ENCODE assay signal across 19 mouse cellular contexts in genomic region chr15:92794275-92794674, GRCm38 (mm10).
"Had no signal": no experiment of that assay in that cellular context is flagged by ENCODE, and none has a peak within 500 bp of the region (broad histone marks: within the 10 kb centered on the region; RNA-seq: fewer than 3 reads in every experiment).

No protein-coding gene starts in this region.

- H3K9ac ChIP-seq: heart, embryonic 12.5 days; heart, embryonic 13.5 days; heart, embryonic 15.5 days; hindbrain, embryonic 12.5 days; hindbrain, embryonic 13.5 days; hindbrain, embryonic 14.5 days; hindbrain, embryonic 15.5 days; intestine, embryonic 15.5 days; kidney, embryonic 15.5 days had no signal

- H3K36me3 ChIP-seq: heart, embryonic 10.5 days; heart, embryonic 12.5 days; heart, embryonic 13.5 days; heart, embryonic 15.5 days; hindbrain, embryonic 10.5 days; hindbrain, embryonic 12.5 days; hindbrain, embryonic 13.5 days; hindbrain, embryonic 15.5 days; intestine, embryonic 15.5 days; kidney, embryonic 15.5 days had no signal

- H3K4me3 ChIP-seq: heart, embryonic 10.5 days; heart, embryonic 12.5 days; heart, embryonic 13.5 days; heart, embryonic 15.5 days; hindbrain, embryonic 10.5 days; hindbrain, embryonic 12.5 days; hindbrain, embryonic 13.5 days; hindbrain, embryonic 15.5 days; intestine, embryonic 15.5 days; kidney, embryonic 15.5 days; layer of hippocampus, adult 2 months had no signal

- H3K27me3 ChIP-seq: heart, embryonic 12.5 days; heart, embryonic 13.5 days; heart, embryonic 15.5 days; hindbrain, embryonic 12.5 days; hindbrain, embryonic 13.5 days; hindbrain, embryonic 15.5 days; intestine, embryonic 15.5 days; kidney, embryonic 15.5 days had no signal

- H3K27ac ChIP-seq: heart, embryonic 10.5 days; heart, embryonic 13.5 days; heart, embryonic 15.5 days; hindbrain, embryonic 10.5 days; hindbrain, embryonic 12.5 days; hindbrain, embryonic 13.5 days; hindbrain, embryonic 14.5 days; hindbrain, embryonic 15.5 days; hindbrain, postnatal 0 days; intestine, embryonic 15.5 days; kidney, embryonic 15.5 days; kidney, postnatal 0 days; layer of hippocampus, adult 2 months had no signal

- H3K4me2 ChIP-seq: heart, embryonic 11.5 days; heart, embryonic 12.5 days; heart, embryonic 13.5 days; heart, embryonic 15.5 days; hindbrain, embryonic 12.5 days; hindbrain, embryonic 13.5 days; hindbrain, embryonic 14.5 days; hindbrain, embryonic 15.5 days; intestine, embryonic 15.5 days; kidney, embryonic 15.5 days had no signal

- H3K9me3 ChIP-seq: heart, embryonic 10.5 days; heart, embryonic 12.5 days; heart, embryonic 13.5 days; heart, embryonic 15.5 days; hindbrain, embryonic 10.5 days; hindbrain, embryonic 12.5 days; hindbrain, embryonic 13.5 days; hindbrain, embryonic 15.5 days; intestine, embryonic 15.5 days; kidney, embryonic 15.5 days had no signal

- H3K4me1 ChIP-seq: heart, embryonic 10.5 days; heart, embryonic 12.5 days; heart, embryonic 13.5 days; heart, embryonic 15.5 days; hindbrain, embryonic 10.5 days; hindbrain, embryonic 12.5 days; hindbrain, embryonic 13.5 days; hindbrain, embryonic 15.5 days; intestine, embryonic 15.5 days; kidney, embryonic 15.5 days had no signal

- ATAC-seq: hindbrain, embryonic 16.5 days; hindbrain, postnatal 0 days; inflammation-experienced regulatory T-cells, adult 6 months; intestine, embryonic 15.5 days; intestine, embryonic 16.5 days; intestine, postnatal 0 days had no signal
